Mouse (Mus musculus): ENCODE measurements around the gene Lamc1. TPM values are rescaled to one million over a fixed set of nuclear protein-coding genes. Genes with fewer than 3 reads are reported as not detected.

Gene Lamc1
- polyA plus RNA-seq, 1 experiment = 5.4 TPM

DNA sequence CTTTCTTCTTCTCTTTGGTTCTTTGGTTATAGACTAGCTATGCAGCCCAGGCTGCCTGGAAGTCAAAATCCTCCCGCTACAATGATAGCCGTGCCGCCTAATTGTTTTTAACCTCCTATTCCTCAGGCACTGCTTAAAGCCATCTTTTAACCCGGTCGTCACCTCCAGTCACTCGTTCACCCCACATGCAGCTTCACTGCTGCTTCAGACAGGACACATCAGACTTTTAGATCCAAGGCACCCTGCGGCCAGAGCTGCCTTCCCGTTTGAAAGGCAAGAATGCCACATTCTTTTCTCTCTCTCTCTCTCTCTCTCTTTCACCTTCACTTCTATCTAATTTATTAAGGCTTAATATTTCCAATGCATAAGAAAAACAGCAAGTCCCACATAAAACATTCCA, 15.6 kb downstream of the Lamc1 start:
- no peak for TF ChIP-seq GATA1 (IDR thresholded peaks at IDR 0.05; ENCODE audit: low read length)

DNA sequence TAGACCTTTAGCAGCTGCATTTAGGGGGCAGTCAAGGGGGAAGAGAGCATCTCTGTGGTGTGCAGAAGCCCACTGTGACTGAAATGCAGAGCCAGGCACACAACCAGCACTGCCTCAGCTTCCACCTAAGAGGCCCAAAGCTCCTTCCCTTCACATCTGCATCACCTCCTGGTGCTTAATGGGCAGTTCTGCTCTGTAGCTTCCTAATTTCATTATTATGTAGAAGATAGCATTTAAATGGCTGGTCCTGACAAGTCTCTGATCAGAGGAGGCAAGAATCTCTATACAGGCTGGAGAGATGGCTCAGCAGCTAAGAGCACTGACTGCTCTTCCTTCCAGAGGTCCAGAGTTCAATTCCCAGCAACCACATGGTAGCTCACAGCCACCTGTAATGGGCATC, 16.3 kb downstream of the Lamc1 start:
- no peak for TF ChIP-seq GATA1 (IDR thresholded peaks at IDR 0.05; ENCODE audit: low read length)

DNA sequence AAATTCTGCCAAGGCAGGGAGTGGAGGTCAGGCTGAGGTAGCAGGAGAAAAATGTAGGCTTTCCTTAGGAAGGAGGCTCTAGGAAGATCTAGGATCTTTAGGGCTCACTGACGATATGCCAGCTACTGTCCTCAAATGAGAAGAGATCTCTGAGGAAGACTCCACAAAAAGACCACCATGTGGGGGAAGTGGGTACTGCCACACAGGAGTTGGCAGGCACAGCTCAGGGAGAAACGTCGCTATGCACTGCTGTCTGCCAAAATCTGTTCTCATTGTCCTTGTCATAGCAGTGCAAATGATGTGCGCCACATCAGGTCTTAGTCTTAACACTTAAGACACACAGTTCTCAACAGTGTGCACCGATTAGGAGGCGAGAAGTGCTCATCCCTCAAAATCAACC, 17.5 kb downstream of the Lamc1 start:
- TF ChIP-seq GATA1 (IDR thresholded peaks at IDR 0.05; ENCODE audit: low read length) = no peak

DNA sequence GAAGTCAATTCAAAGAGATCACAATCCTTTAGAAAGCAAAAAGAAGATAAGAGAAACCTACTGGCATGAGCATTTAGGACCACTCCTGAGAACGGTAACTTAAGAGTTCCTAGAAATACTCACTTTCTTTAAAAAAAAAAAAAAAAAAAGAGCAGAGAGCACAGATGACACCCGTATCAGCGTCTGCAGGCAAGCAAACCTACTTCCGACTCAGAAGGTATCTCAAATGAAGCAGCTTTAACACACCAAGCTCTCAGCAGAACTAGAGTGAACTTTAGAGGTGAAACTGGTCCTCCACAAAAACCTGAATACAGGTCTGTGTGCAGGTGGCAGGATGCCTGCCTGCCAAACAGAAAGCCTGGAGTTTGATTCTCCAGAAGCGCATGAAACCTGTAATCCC, 19.6 kb downstream of the Lamc1 start:
- no peak for TF ChIP-seq GATA1 (IDR thresholded peaks at IDR 0.05; ENCODE audit: low read length)

DNA sequence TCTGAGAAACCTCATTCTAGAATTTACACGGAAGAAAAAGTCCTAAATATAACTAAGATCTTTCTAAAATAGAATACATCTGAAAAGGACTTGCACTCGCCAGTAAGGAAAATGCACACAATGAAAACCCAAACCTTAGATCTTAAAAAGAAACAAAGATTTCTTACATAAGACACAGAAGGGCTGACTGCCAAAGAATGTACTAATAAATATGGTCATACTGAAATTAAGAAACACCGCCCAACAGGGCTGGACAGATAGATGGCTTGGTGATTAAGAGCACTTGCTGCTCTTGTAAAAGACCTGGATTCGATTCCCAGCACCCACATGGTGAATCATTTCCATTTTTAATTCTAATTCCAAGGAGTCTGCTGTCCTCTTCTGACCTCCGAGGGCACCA, 22.4 kb downstream of the Lamc1 start:
- no peak for TF ChIP-seq GATA1 (IDR thresholded peaks at IDR 0.05; ENCODE audit: low read length)

DNA sequence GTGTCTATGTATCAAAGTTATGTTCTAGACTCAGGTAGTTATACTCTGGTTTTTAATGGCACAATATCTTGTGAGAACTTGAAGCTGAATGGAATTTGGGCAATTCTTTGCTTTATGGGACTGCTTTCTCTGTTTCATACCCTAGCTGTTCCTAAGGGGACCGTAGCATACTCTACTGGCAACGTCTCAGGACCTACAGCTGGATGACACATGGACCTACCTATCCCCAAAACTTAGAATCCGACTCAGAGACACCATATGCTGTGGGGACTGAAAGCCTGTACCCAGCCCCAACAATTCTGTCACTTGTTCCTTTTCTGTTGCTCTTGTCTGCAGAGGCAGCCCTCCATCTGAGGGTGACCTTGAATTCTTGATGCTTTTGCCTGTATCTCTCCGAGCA, 23.3 kb downstream of the Lamc1 start:
- TF ChIP-seq GATA1 (IDR thresholded peaks at IDR 0.05; ENCODE audit: low read length) = peak; percentile 10

DNA sequence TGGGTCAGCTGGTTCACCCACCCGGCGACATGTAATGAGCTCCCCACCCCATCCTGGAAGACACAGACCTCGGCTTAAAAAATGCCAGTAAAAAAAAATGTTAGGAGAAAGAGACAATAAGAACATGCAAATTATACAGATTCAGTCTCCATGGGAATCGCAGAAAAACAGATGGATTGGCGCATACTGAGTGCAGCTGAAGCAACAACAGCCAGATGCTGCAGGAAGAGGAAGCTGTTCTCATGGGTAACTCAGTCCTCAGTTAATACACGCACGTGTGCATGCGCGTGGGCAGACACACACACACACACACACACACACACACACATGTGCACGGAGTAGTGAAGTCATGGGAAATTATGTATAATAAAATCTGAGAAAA, 23.7 kb downstream of the Lamc1 start:
- TF ChIP-seq GATA1 (IDR thresholded peaks at IDR 0.05; ENCODE audit: low read length) = no peak

DNA sequence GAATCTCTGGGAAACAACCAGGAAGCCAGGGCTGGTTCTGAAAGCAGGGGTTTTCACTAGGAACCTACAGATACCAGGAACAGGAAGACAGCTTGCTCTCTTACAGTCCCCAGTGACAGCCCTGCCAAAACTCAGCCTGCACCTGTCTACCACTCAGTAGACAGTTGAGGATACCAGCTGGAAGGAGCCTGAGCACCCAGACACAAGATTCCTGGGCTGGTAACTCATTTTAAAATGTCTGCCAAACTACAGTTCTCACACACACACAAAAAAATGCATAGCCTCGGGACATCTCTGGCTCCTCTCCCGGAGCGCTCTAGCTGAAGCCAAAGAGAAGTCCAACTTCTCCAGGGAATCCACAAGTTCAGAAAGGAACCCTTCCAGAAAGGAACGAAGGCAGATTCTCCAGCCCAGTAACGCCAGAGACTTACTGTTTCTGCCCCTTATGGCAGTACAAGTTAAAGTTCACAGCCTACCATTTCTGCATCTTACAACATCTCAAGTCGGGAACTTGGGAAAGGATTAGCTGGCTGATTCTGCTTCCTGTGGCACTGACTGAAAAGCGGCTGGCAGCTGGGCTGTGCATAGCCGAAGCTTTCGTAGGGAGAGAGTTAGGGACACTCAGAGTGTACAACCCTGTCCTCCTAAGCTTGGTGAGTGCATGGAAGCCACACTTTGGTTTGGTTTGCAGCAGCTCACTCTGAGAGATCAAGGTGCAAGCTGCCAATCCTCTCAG, 24.2 kb downstream of the Lamc1 start:
- TF ChIP-seq GATA1 (IDR thresholded peaks at IDR 0.05; ENCODE audit: low read length) = no peak

DNA sequence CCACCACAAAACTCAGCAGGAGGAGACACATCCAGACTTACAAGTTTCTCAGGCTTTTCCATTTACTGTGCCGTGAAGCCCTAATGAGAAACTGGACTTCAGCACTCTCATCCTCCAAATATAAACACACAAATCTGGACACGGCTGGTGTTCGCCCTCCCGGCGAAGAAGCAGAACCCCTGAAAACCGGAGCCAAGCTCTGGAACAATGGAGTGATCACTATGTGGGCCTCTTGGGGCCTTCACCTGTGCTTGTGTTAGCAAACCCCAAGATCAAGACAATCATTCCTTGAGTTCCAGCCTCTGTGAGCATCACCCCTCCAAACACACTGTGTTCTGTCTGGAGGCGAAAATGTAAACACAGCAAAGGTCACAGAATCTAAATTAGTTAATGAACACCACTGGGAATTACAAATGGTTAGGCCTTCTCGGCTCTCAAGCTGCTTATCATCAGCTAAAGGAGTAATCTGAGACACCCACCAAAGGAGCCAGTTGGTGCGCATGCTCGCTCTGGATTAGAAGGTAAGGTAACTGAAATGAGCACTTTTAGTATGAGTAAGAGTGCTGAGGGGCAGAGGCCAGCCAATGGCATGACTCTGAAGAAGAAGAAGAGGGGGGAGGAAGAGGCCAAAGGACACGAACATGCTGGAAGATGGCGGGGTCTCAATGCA, 24.9 kb downstream of the Lamc1 start:
- TF ChIP-seq GATA1 (IDR thresholded peaks at IDR 0.05; ENCODE audit: low read length) = no peak

DNA sequence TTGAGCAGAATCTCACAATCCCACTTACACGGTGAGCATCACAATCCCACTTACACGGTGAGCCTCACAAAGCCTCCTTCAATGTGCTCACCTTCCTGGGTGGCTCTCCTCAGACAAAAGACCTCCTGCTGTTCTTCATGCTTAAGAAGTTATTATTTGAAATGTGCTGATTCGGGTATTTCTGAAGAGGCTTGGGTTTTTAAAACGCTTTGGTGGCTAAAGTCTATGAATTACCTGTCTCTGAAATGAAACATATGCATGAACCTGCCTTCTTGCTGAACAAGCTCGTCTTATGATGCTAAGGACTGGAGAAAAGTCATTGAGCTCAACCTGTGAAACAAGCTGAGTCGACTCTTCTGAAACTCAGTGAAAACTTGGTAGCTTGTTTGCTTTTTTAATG, 36.6 kb downstream of the Lamc1 start:
- TF ChIP-seq GATA1 (IDR thresholded peaks at IDR 0.05; ENCODE audit: low read length) = no peak

DNA sequence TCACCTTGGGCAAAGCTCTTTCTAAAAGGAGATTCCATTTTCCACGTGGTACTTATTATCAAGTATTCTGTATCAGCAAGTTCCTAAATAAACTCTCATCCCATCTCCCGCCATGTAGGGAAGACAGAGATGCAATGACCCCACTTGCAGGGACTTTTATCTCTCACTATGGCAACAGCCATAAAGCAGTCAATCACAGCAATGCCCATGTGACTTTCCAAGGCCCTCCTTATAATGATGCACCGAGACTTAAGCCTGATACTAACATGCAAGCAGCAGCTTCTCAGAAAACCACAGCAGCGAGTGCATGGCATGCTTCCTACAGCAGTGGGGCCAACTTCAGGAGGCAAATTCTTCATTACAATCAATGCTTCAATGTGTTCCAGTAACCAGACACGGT, 39.7 kb downstream of the Lamc1 start:
- TF ChIP-seq GATA1 (IDR thresholded peaks at IDR 0.05; ENCODE audit: low read length) = no peak

DNA sequence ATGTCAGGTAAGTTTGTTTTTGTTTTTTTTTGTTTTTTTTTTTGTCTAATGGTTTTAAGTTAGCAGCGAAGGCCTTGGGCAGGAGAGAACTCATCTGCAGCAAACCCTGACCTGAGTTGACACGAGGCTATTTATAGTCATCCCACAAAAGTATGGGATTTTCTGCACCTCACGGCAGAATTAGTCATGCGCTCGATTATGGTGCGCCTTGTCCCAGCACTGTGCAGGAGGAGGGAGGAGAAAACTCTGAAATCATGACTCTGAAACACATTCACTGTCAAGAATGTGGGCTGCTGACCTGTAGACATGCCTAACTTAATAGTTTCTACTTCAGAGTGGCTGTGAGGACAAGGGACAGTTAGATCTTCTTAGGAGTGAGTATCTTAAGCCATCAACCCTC, 40.4 kb downstream of the Lamc1 start:
- no peak for TF ChIP-seq GATA1 (IDR thresholded peaks at IDR 0.05; ENCODE audit: low read length)

DNA sequence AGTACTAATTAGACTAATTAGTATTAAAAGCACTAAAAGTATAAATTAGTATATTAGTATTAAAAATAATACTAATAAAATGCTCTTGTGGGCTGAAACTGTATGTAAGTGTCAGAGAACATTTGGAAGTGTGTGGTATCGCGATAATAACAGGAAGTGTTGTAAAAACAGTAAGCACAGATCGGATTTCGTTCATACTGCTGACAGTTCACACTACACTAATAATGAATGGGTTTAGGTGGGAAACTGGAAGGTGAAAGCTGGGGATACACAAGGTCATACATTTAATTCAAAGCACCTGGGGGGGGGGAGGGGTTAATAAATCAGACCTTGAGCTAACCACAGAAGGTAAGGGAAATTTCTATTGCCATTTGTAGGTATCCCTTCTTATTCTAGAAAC, 41.2 kb downstream of the Lamc1 start:
- TF ChIP-seq GATA1 (IDR thresholded peaks at IDR 0.05; ENCODE audit: low read length) = no peak

DNA sequence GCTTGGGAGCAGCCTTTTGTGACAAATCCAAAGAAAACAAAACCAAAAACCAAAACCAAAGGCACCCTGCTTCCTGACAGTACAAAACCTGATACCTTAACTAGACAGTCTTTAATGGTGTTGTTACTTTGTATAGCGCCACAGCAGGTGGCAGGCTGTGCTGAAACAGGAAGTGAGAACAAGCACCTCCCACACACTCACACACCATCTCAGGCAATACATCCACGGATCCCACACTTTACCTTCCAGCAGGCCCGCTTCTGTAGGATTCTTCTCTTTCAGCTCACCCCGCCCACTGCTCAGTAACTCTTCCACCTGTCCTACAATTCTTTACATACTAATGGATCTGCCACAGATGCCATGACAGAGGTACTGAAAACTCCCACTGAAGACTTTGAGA, 44.6 kb downstream of the Lamc1 start:
- TF ChIP-seq GATA1 (IDR thresholded peaks at IDR 0.05; ENCODE audit: low read length) = no peak

DNA sequence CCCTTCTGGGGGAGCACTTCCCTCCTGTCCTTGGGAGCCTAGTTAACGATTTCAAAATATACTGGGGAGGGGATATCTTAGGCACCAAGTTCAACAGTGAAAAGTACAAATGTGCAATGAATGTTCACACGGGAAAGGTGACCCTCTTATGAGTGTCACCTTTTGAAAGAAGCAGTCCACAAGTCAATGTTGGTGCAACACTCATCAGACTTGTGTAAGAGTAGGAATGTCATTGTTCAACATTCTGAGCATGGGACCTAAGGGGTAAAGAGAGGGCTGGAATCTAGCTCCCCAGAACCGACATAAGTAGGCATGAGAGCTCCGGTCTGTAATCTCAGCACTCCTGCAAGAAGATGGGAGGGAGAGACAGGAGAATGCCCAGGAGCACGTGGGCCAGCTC, 45.1 kb downstream of the Lamc1 start:
- no peak for TF ChIP-seq GATA1 (IDR thresholded peaks at IDR 0.05; ENCODE audit: low read length)

DNA sequence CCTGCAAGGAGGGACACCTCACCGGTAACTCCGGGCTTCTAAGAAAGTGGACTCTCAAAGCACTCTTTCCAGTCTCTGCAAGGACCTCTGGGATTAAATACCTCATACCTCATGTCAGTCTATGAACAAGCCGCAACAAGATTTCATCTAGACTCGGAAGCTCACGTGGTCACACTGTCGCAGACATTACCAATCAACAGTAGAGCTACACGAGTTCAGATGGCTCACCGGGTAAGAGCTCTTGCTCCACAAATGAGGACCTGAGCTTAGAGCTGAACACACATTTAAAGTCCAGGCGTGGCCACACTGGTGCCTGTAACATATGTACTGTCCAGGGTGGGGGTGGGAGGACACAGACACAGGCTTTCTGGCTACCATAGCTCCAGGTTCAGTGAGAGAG, 46.4 kb downstream of the Lamc1 start:
- TF ChIP-seq GATA1 (IDR thresholded peaks at IDR 0.05; ENCODE audit: low read length) = no peak

DNA sequence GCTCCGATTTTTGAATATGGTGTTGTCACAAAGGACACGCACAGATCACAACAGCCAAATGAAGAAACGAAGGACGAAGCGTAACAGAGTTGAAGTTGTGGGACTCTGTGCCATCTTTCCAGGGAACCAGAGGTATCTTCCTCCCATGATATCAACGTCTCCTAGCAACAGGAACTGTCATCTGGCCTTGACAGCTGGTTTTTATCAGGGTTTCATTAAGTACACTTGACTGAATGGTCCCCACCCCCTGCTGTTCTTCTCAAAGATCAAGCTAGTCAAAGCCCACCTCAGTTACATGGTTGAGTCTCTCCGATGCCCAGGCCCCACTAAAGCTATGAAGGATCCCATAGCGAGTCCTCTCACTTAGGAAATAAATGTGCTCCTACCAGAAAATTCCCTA, 47.4 kb downstream of the Lamc1 start:
- TF ChIP-seq GATA1 (IDR thresholded peaks at IDR 0.05; ENCODE audit: low read length) = peak; percentile 45
